Mouse (Mus musculus): ENCODE measurements around the gene H2-M10.6. TPM values are rescaled to one million over a fixed set of nuclear protein-coding genes. Genes with fewer than 3 reads are reported as not detected.

H2-M10.6 gene
- polyA plus RNA-seq, 1 experiment from 2014 or later = not detected

- Histone ChIP-seq H3K9ac (replicated peaks; ENCODE audit: low read depth, low read length) (no peak overlapping the region), H3K36me3 (ENCODE audit: control insufficient read depth, insufficient read depth, low read length) (no peaks in the 10 kb centered on the region)
- ATAC-seq (ENCODE audit: insufficient number of reproducible peaks, insufficient read depth, low FRiP score, low read depth) = no peak
Observed at GRCm38 (mm10) chr17:36835591-36836426, 23.8 kb downstream of the H2-M10.6 start.

GRCm38 (mm10) chr17:36836427-36836812 is 24.4 kb downstream of the H2-M10.6 start:
- H3K36me3 ChIP-seq (ENCODE audit: control insufficient read depth, insufficient read depth, low read length) = no peaks in the 10 kb centered on the region
- peak; percentile 2; the same call in 1 of the 2 replicates for ATAC-seq (ENCODE audit: insufficient number of reproducible peaks, insufficient read depth, low FRiP score, low read depth)
- WGBS = 17% methylated on average over 3 of the region's 3 CpGs

More at GRCm38 (mm10) chr17:36835591-36836426, 23.8 kb downstream of the H2-M10.6 start:
- Histone ChIP-seq H3K4me3 (ENCODE audit: low read depth, low read length) (no peak overlapping the region; the same call in 1 of the 2 replicates), H3K4me1 (ENCODE audit: control insufficient read depth, insufficient read depth, low read length) (peaks cover 11% of the 10 kb centered on the region; the same call in 1 of the 2 replicates), H3K27me3 (ENCODE audit: control insufficient read depth, insufficient read depth, low read length) (no peaks in the 10 kb centered on the region), H3K27ac (ENCODE audit: low read length) (peak overlapping the region; percentile 97), H3K9me3 (ENCODE audit: control insufficient read depth, low read depth, low read length) (no peaks in the 10 kb centered on the region), H3K4me2 (replicated peaks; ENCODE audit: low read depth, low read length) (peak overlapping the region; percentile 52)
- 29% methylated on average over 12 of the region's 12 CpGs for WGBS

DNA sequence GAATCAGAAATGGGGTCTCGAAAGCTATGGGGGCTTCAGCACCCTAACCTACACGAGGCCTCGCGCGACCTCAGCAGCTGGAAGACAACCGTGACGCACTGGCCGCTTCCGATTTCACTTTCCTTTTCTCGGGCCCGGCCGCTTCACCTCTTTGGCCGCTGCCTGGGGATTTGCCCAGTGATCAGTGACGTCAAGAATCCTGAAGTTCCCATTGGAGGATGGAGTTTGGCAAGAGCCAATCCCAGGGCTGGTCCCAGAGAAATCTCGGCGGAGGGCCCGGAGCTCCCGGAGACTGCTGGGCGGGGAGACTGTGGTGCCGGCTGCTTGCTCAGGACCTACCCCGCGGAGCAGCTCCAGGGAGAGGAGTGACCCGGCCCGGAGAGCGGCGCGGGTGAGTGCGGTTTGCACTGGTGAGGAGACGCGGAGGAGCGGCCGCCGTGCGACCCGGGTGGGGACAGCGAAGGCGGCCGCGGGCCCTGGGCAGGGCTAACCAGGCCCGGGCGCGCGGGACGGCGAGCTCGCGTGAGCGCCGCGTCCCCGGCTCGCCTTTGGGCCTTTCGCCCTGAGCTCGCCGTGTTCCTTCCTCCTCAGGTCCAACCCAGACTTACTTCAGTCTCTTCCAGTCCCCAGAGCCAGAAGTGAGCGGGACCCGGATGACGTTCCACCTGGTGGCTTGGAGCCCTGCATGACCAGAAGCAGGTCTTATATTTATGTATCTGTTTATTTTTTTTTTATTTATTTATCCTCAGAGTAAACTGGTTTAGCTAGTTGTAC is 25.1 kb downstream of the H2-M10.6 start, which contains the start of gene Trim26:
TSS of gene Trim26 (plus strand) at position 261 of the 774 bp plus-strand sequence.
- H3K4me3 ChIP-seq (ENCODE audit: low read depth, low read length) = peak within 1 kb of the TSS; percentile 72
- H3K4me1 ChIP-seq (ENCODE audit: control insufficient read depth, insufficient read depth, low read length) = peaks cover 11% of the 10 kb centered on the region; the same call in 1 of the 2 replicates
- H3K9ac ChIP-seq (replicated peaks; ENCODE audit: low read depth, low read length) = peak within 1 kb of the TSS; percentile 82
- ATAC-seq (ENCODE audit: insufficient number of reproducible peaks, insufficient read depth, low FRiP score, low read depth) = peak; percentile 98
- peak within 1 kb of the TSS; percentile 54 for H3K4me2 ChIP-seq (replicated peaks; ENCODE audit: low read depth, low read length)
- H3K27ac ChIP-seq (ENCODE audit: low read length) = peak within 1 kb of the TSS; percentile 97
- no peaks in the 10 kb centered on the region for H3K9me3 ChIP-seq (ENCODE audit: control insufficient read depth, low read depth, low read length)
- 1% methylated on average over 57 of the region's 58 CpGs for WGBS
- H3K27me3 ChIP-seq (ENCODE audit: control insufficient read depth, insufficient read depth, low read length) = no peaks in the 10 kb centered on the region
- no peaks in the 10 kb centered on the region for H3K36me3 ChIP-seq (ENCODE audit: control insufficient read depth, insufficient read depth, low read length)

More at GRCm38 (mm10) chr17:36836427-36836812, 24.4 kb downstream of the H2-M10.6 start:
- no peaks in the 10 kb centered on the region for H3K27me3 ChIP-seq (ENCODE audit: control insufficient read depth, insufficient read depth, low read length)
- peaks cover 11% of the 10 kb centered on the region; the same call in 1 of the 2 replicates for H3K4me1 ChIP-seq (ENCODE audit: control insufficient read depth, insufficient read depth, low read length)
- H3K4me2 ChIP-seq (replicated peaks; ENCODE audit: low read depth, low read length) = peak overlapping the region; percentile 52
- H3K9me3 ChIP-seq (ENCODE audit: control insufficient read depth, low read depth, low read length) = no peaks in the 10 kb centered on the region
- H3K27ac ChIP-seq (ENCODE audit: low read length) = peak overlapping the region; percentile 97
- peak overlapping the region; percentile 72 for H3K4me3 ChIP-seq (ENCODE audit: low read depth, low read length)
- 0 out of 2 replicates have a peak overlapping the region, but pooled peaks have one; percentile 19 for H3K9ac ChIP-seq (replicated peaks; ENCODE audit: low read depth, low read length)

DNA sequence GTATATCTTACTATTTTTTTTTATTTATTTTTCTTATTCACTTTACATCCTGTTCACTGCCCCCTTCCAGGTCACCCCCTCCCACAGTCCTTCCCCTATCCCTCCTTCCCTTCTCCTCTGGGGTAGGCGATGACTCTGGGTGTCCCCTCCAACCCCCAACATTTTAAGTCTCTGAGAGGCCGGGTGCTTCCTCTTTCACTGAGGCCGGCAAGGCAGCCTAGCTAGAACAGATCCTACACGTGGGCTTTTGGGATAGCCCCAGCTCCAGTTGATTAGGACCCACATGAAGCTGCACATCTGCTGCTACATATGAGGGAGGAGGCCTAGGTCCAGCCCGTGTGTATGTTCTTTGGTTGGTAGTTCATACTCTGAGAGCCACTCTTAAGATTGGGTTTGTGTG is 27.0 kb downstream of the H2-M10.6 start:
- Histone ChIP-seq H3K4me2 (replicated peaks; ENCODE audit: low read depth, low read length) (no peak overlapping the region), H3K9me3 (ENCODE audit: control insufficient read depth, low read depth, low read length) (no peaks in the 10 kb centered on the region), H3K4me1 (ENCODE audit: control insufficient read depth, insufficient read depth, low read length) (peaks cover 11% of the 10 kb centered on the region; the same call in 1 of the 2 replicates), H3K27ac (ENCODE audit: low read length) (no peak overlapping the region), H3K9ac (replicated peaks; ENCODE audit: low read depth, low read length) (no peak overlapping the region), H3K27me3 (ENCODE audit: control insufficient read depth, insufficient read depth, low read length) (no peaks in the 10 kb centered on the region), H3K36me3 (ENCODE audit: control insufficient read depth, insufficient read depth, low read length) (no peaks in the 10 kb centered on the region), H3K4me3 (ENCODE audit: low read depth, low read length) (no peak overlapping the region)
- no peak for ATAC-seq (ENCODE audit: insufficient number of reproducible peaks, insufficient read depth, low FRiP score, low read depth)
- 79% methylated on average over 5 of the region's 5 CpGs for whole genome bisulfite sequencing

- no peak for ATAC-seq (ENCODE audit: insufficient number of reproducible peaks, insufficient read depth, low FRiP score, low read depth)
- no peak overlapping the region for H3K27ac ChIP-seq (ENCODE audit: low read length)
- no peak overlapping the region for H3K9ac ChIP-seq (replicated peaks; ENCODE audit: low read depth, low read length)
- H3K27me3 ChIP-seq (ENCODE audit: control insufficient read depth, insufficient read depth, low read length) = no peaks in the 10 kb centered on the region
- no peak overlapping the region for H3K4me2 ChIP-seq (replicated peaks; ENCODE audit: low read depth, low read length)
- no peaks in the 10 kb centered on the region for H3K36me3 ChIP-seq (ENCODE audit: control insufficient read depth, insufficient read depth, low read length)
- H3K4me1 ChIP-seq (ENCODE audit: control insufficient read depth, insufficient read depth, low read length) = peaks cover 11% of the 10 kb centered on the region; the same call in 1 of the 2 replicates
- H3K9me3 ChIP-seq (ENCODE audit: control insufficient read depth, low read depth, low read length) = no peaks in the 10 kb centered on the region
- no peak overlapping the region for H3K4me3 ChIP-seq (ENCODE audit: low read depth, low read length)
- 86% methylated on average over 3 of the region's 3 CpGs for WGBS
Observed at GRCm38 (mm10) chr17:36839931-36840330, 28.0 kb downstream of the H2-M10.6 start.

GRCm38 (mm10) chr17:36840961-36841445 is 29.0 kb downstream of the H2-M10.6 start:
- H3K9ac ChIP-seq (replicated peaks; ENCODE audit: low read depth, low read length) = no peak overlapping the region
- H3K27ac ChIP-seq (ENCODE audit: low read length) = no peak overlapping the region
- H3K4me1 ChIP-seq (ENCODE audit: control insufficient read depth, insufficient read depth, low read length) = peaks cover 11% of the 10 kb centered on the region; the same call in 1 of the 2 replicates
- H3K4me3 ChIP-seq (ENCODE audit: low read depth, low read length) = no peak overlapping the region
- no peak overlapping the region for H3K4me2 ChIP-seq (replicated peaks; ENCODE audit: low read depth, low read length)
- ATAC-seq (ENCODE audit: insufficient number of reproducible peaks, insufficient read depth, low FRiP score, low read depth) = no peak
- H3K9me3 ChIP-seq (ENCODE audit: control insufficient read depth, low read depth, low read length) = no peaks in the 10 kb centered on the region
- H3K36me3 ChIP-seq (ENCODE audit: control insufficient read depth, insufficient read depth, low read length) = no peaks in the 10 kb centered on the region
- no peaks in the 10 kb centered on the region for H3K27me3 ChIP-seq (ENCODE audit: control insufficient read depth, insufficient read depth, low read length)

- 0 out of 2 replicates have a peak, but pooled peaks cover 3% of the 10 kb centered on the region for H3K36me3 ChIP-seq (ENCODE audit: control insufficient read depth, insufficient read depth, low read length)
- H3K27me3 ChIP-seq (ENCODE audit: control insufficient read depth, insufficient read depth, low read length) = no peaks in the 10 kb centered on the region
- H3K4me3 ChIP-seq (ENCODE audit: low read depth, low read length) = no peak overlapping the region
- ATAC-seq (ENCODE audit: insufficient number of reproducible peaks, insufficient read depth, low FRiP score, low read depth) = no peak
- H3K27ac ChIP-seq (ENCODE audit: low read length) = no peak overlapping the region
- WGBS = 85% methylated on average over 7 of the region's 7 CpGs
- no peak overlapping the region for H3K9ac ChIP-seq (replicated peaks; ENCODE audit: low read depth, low read length)
- no peak overlapping the region for H3K4me2 ChIP-seq (replicated peaks; ENCODE audit: low read depth, low read length)
- H3K9me3 ChIP-seq (ENCODE audit: control insufficient read depth, low read depth, low read length) = no peaks in the 10 kb centered on the region
- no peaks in the 10 kb centered on the region for H3K4me1 ChIP-seq (ENCODE audit: control insufficient read depth, insufficient read depth, low read length)
Observed at GRCm38 (mm10) chr17:36843696-36844095, 31.7 kb downstream of the H2-M10.6 start.

- no peak for ATAC-seq (ENCODE audit: insufficient number of reproducible peaks, insufficient read depth, low FRiP score, low read depth)
- Histone ChIP-seq H3K4me1 (ENCODE audit: control insufficient read depth, insufficient read depth, low read length) (no peaks in the 10 kb centered on the region), H3K9me3 (ENCODE audit: control insufficient read depth, low read depth, low read length) (no peaks in the 10 kb centered on the region)
Observed at GRCm38 (mm10) chr17:36844286-36844719, 32.3 kb downstream of the H2-M10.6 start.

More at GRCm38 (mm10) chr17:36844286-36844719, 32.3 kb downstream of the H2-M10.6 start:
- H3K9ac ChIP-seq (replicated peaks; ENCODE audit: low read depth, low read length) = no peak overlapping the region
- 0 out of 2 replicates have a peak, but pooled peaks cover 3% of the 10 kb centered on the region for H3K36me3 ChIP-seq (ENCODE audit: control insufficient read depth, insufficient read depth, low read length)
- no peaks in the 10 kb centered on the region for H3K27me3 ChIP-seq (ENCODE audit: control insufficient read depth, insufficient read depth, low read length)
- H3K4me2 ChIP-seq (replicated peaks; ENCODE audit: low read depth, low read length) = no peak overlapping the region
- no peak overlapping the region for H3K27ac ChIP-seq (ENCODE audit: low read length)
- H3K4me3 ChIP-seq (ENCODE audit: low read depth, low read length) = no peak overlapping the region

Data from stomach, embryonic 14.5 days (tissue).